Mouse (Mus musculus) heart, embryonic 13.5 days (tissue): ENCODE data around the gene Plcl1. TPM values are rescaled to one million over a fixed set of nuclear protein-coding genes. Genes with fewer than 3 reads are reported as not detected.

ENCODE experiments used
- ATAC-seq: fragments of 200-750 bp; cut with Nextera tagmentation; 2 replicates; pipeline ENCODE4 v1.8.0; 2017; ENCODE audit warnings: moderate TSS enrichment; ENCODE audit not compliant: insufficient number of reproducible peaks, low FRiP score, low TSS enrichment; ENCODE audit errors: extremely low read depth
- H3K27ac ChIP-seq: fragments of 300-500 bp; sonication (generic); replicated peaks from 2 replicates; pipeline ENCODE4 v1.5.1; 2015; ENCODE audit warnings: moderate library complexity, mild to moderate bottlenecking, inconsistent platforms
- H3K27me3 ChIP-seq: fragments of 300-500 bp; sonication (generic); replicated peaks from 2 replicates; pipeline ENCODE4 v1.6.1; 2015; ENCODE audit warnings: mild to moderate bottlenecking, inconsistent platforms
- H3K36me3 ChIP-seq: fragments of 300-500 bp; sonication (generic); 2 replicates; pipeline ENCODE4 v1.6.1; 2015; ENCODE audit warnings: mild to moderate bottlenecking, inconsistent platforms
- H3K4me1 ChIP-seq: fragments of 300-500 bp; sonication (generic); 2 replicates; pipeline ENCODE4 v1.6.1; 2015; ENCODE audit warnings: inconsistent platforms
- H3K4me2 ChIP-seq: fragments of 300-500 bp; sonication (generic); 2 replicates; pipeline ENCODE4 v1.6.1; 2015; ENCODE audit warnings: inconsistent platforms, mild to moderate bottlenecking, moderate library complexity
- H3K4me3 ChIP-seq: fragments of 300-500 bp; sonication (generic); 2 replicates; pipeline ENCODE4 v1.5.1; 2015; ENCODE audit warnings: moderate library complexity, mild to moderate bottlenecking, inconsistent platforms
- H3K9ac ChIP-seq: fragments of 300-500 bp; sonication (generic); 2 replicates; pipeline ENCODE4 v1.6.1; 2015; ENCODE audit warnings: inconsistent platforms, mild to moderate bottlenecking, moderate library complexity
- H3K9me3 ChIP-seq: fragments of 300-500 bp; sonication (generic); 2 replicates; pipeline ENCODE4 v1.6.1; 2016; ENCODE audit warnings: inconsistent platforms
- WGBS: fragments of 180-500 bp; shearing (Covaris S2); methylation state at CpG from one replicate; pipeline ENCODE4 v1.1.7; 2015; ENCODE audit warnings: mixed read lengths; 5-methylcytosine and 5-hydroxymethylcytosine counted together
- polyA plus RNA-seq: library from polyadenylated mRNA; unstranded; fragments of >200 nt; fragmentation: Nextera tagmentation; extraction: Ambion mirVana; gene quantifications from 2 replicates; pipeline ENCODE4 v1.2.1, GENCODE M21; 2015

Plcl1 gene
- polyA plus RNA-seq = 0.67 and 0.71 TPM in 2 replicates

DNA sequence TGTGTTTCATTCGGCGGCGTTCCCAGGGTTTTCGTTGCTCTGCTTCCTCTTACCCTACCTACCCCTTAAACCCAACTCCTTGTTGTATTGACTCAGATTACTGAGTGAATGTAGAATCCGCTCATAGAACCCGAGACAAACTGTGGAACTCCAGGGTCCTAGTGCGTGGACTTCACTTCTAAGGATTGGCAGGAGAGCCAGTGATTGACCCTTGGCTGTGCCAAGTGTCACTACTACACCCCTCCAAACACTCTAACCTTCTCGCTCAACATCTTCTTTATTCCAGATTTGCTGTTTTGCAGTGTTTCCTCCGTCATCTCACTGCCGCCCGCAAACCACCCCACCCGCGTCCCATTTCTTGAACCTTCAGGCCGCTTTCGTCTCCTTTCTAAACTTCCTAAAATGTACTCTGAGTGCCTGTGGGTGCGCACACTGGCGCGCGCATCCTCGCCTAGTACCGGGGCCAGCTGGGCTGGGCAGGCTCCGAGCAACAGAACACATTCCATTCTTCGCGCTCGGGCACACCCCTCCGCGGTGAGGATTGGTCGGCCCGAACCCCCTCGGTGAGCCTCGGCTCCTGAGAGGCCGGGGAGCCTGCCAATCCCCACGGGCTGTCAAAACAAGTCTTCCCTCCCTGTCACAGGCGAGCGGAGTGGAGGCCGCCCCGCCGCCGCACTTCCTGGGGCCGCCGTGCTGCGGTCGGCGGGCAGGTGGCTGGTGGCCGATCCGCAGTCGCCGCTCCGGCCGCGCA lies at the start of gene Plcl1:
TSS of gene Plcl1 (plus strand) at position 650 of the 751 bp plus-strand sequence.
- Histone ChIP-seq H3K4me2 (peak within 1 kb of the TSS; percentile 98), H3K4me3 (peak within 1 kb of the TSS; percentile 80), H3K27me3 (peaks cover 21% of the 10 kb centered on the region), H3K4me1 (peaks cover 19% of the 10 kb centered on the region), H3K36me3 (no peaks in the 10 kb centered on the region), H3K9ac (peak within 1 kb of the TSS; percentile 81), H3K27ac (peak within 1 kb of the TSS; percentile 21), H3K9me3 (no peaks in the 10 kb centered on the region)
- 3% methylated on average over 50 of the region's 51 CpGs for WGBS
- peak; percentile 90 for ATAC-seq

DNA sequence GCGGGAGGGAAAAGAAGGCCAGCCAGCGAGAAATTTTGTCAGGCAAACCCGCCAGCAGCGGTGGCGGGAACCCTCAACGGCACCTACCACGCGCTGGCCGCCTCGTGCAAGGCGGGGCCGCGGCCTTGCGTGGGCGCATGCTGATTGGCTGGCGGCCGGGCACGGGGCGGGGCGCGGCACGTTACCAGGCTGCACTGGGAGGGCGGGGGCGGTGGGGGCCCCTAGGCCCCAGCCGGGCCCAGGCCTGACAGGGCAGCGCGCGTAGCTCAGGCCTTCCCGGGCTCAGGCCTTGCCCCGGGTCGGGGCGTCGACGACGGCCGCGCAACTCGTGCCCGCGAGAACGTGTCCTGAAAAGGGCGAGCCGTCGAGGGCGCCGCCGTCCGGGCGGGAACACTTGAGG lies 43.1 kb upstream of the Plcl1 start:
- Histone ChIP-seq H3K27ac (no peak overlapping the region), H3K9ac (no peak overlapping the region), H3K27me3 (peaks cover 41% of the 10 kb centered on the region), H3K36me3 (no peaks in the 10 kb centered on the region), H3K4me2 (peak overlapping the region; percentile 76), H3K9me3 (peaks cover 9% of the 10 kb centered on the region; the same call in 1 of the 2 replicates), H3K4me1 (peaks cover 10% of the 10 kb centered on the region; the same call in 1 of the 2 replicates), H3K4me3 (peak overlapping the region; percentile 61)
- no peak for ATAC-seq
- WGBS = 50% methylated on average over 49 of the region's 49 CpGs

GRCm38 (mm10) chr1:55363044-55363565 lies 42.6 kb upstream of the Plcl1 start, which contains the start of gene Boll:
Gene Boll (minus strand): TSS chr1:55363469.
- peak; percentile 31; the same call in 1 of the 2 replicates for ATAC-seq
- peaks cover 9% of the 10 kb centered on the region; the same call in 1 of the 2 replicates for H3K9me3 ChIP-seq

GRCm38 (mm10) chr1:55363586-55363985 lies 42.1 kb upstream of the Plcl1 start:
- Histone ChIP-seq H3K9ac (peak overlapping the region; percentile 64), H3K9me3 (peaks cover 9% of the 10 kb centered on the region; the same call in 1 of the 2 replicates), H3K27ac (no peak overlapping the region), H3K4me3 (peak overlapping the region; percentile 61), H3K4me2 (peak overlapping the region; percentile 76), H3K27me3 (peaks cover 41% of the 10 kb centered on the region), H3K4me1 (peaks cover 10% of the 10 kb centered on the region; the same call in 1 of the 2 replicates), H3K36me3 (no peaks in the 10 kb centered on the region)
- ATAC-seq = no peak
- 1% methylated on average over 27 of the region's 27 CpGs for WGBS

More at GRCm38 (mm10) chr1:55363044-55363565, 42.6 kb upstream of the Plcl1 start, which contains the start of gene Boll:
- Histone ChIP-seq H3K9ac (peak within 1 kb of the TSS; percentile 64), H3K4me2 (peak within 1 kb of the TSS; percentile 76), H3K4me3 (peak within 1 kb of the TSS; percentile 61), H3K27ac (no peak within 1 kb of the TSS), H3K36me3 (no peaks in the 10 kb centered on the region), H3K4me1 (peaks cover 10% of the 10 kb centered on the region; the same call in 1 of the 2 replicates), H3K27me3 (peaks cover 41% of the 10 kb centered on the region)
- 11% methylated on average over 52 of the region's 68 CpGs for WGBS

- no peak for ATAC-seq
- Histone ChIP-seq H3K4me2 (no peak overlapping the region), H3K9me3 (no peaks in the 10 kb centered on the region), H3K27ac (no peak overlapping the region), H3K27me3 (no peaks in the 10 kb centered on the region), H3K36me3 (no peaks in the 10 kb centered on the region), H3K4me3 (no peak overlapping the region), H3K4me1 (no peaks in the 10 kb centered on the region), H3K9ac (no peak overlapping the region)
- WGBS = 74% methylated on average over 3 of the region's 3 CpGs
Measured at GRCm38 (mm10) chr1:55372626-55373025, 33.1 kb upstream of the Plcl1 start.

GRCm38 (mm10) chr1:55380527-55380926 lies 25.2 kb upstream of the Plcl1 start:
- H3K9ac ChIP-seq = no peak overlapping the region
- H3K27me3 ChIP-seq = no peaks in the 10 kb centered on the region
- ATAC-seq = no peak
- H3K4me2 ChIP-seq = no peak overlapping the region
- no peaks in the 10 kb centered on the region for H3K4me1 ChIP-seq
- H3K9me3 ChIP-seq = no peaks in the 10 kb centered on the region
- 73% methylated on average over 2 of the region's 2 CpGs for WGBS
- H3K27ac ChIP-seq = no peak overlapping the region
- H3K4me3 ChIP-seq = no peak overlapping the region
- H3K36me3 ChIP-seq = no peaks in the 10 kb centered on the region

GRCm38 (mm10) chr1:55383114-55383773 lies 22.5 kb upstream of the Plcl1 start:
- H3K4me1 ChIP-seq = no peaks in the 10 kb centered on the region
- no peaks in the 10 kb centered on the region for H3K9me3 ChIP-seq
- no peak overlapping the region for H3K4me3 ChIP-seq
- H3K4me2 ChIP-seq = no peak overlapping the region
- ATAC-seq = no peak
- H3K9ac ChIP-seq = no peak overlapping the region
- H3K27me3 ChIP-seq = no peaks in the 10 kb centered on the region
- 16% methylated on average over 9 of the region's 9 CpGs for WGBS
- no peaks in the 10 kb centered on the region for H3K36me3 ChIP-seq
- H3K27ac ChIP-seq = no peak overlapping the region

DNA sequence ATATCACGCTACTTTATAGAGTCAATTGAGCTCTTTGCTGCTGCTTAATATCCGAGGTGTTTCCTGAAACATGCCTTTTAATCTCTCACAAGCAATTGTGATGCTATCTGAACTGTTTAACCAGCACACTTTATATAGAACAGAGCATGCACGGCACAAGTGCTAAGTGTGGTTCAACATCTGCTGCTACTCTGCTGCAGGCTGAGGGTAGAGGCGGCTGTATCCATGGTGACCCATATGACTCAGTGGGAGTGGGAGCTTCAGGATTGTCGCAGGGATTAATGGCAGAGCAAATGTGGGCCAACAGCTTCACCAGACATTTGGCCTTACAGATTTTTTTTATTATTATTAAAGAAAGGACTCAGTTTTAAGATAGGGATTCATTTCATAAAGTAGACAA lies 5.8 kb upstream of the Plcl1 start:
- no peak for ATAC-seq
- H3K27ac ChIP-seq = no peak overlapping the region
- WGBS = 22% methylated on average over 5 of the region's 5 CpGs
- peaks cover 5% of the 10 kb centered on the region for H3K4me1 ChIP-seq
- H3K27me3 ChIP-seq = peaks cover 16% of the 10 kb centered on the region
- H3K9me3 ChIP-seq = no peaks in the 10 kb centered on the region
- no peaks in the 10 kb centered on the region for H3K36me3 ChIP-seq
- H3K9ac ChIP-seq = no peak overlapping the region
- no peak overlapping the region for H3K4me2 ChIP-seq
- no peak overlapping the region for H3K4me3 ChIP-seq

- no peak for ATAC-seq
- H3K4me3 ChIP-seq = no peak overlapping the region
Measured at GRCm38 (mm10) chr1:55404439-55404838, 1.3 kb upstream of the Plcl1 start.

GRCm38 (mm10) chr1:55406023-55406413 lies 297 bp downstream of the Plcl1 start:
- Histone ChIP-seq H3K36me3 (no peaks in the 10 kb centered on the region), H3K9ac (peak overlapping the region; percentile 81), H3K9me3 (no peaks in the 10 kb centered on the region), H3K4me3 (peak overlapping the region; percentile 80), H3K27ac (peak overlapping the region; percentile 21), H3K27me3 (peaks cover 19% of the 10 kb centered on the region), H3K4me1 (peaks cover 19% of the 10 kb centered on the region), H3K4me2 (peak overlapping the region; percentile 98)
- peak; percentile 35; the same call in 1 of the 2 replicates for ATAC-seq
- under 1% methylated on average over 40 of the region's 42 CpGs for WGBS

More at GRCm38 (mm10) chr1:55404439-55404838, 1.3 kb upstream of the Plcl1 start:
- 2% methylated on average over 3 of the region's 3 CpGs for WGBS
- peaks cover 24% of the 10 kb centered on the region for H3K4me1 ChIP-seq
- no peak overlapping the region for H3K27ac ChIP-seq
- H3K9ac ChIP-seq = no peak overlapping the region
- H3K27me3 ChIP-seq = peaks cover 21% of the 10 kb centered on the region
- H3K36me3 ChIP-seq = no peaks in the 10 kb centered on the region
- H3K4me2 ChIP-seq = peak overlapping the region; percentile 98; the same call in 1 of the 2 replicates
- H3K9me3 ChIP-seq = no peaks in the 10 kb centered on the region
